Mouse (Mus musculus) ES-Bruce4 (cell line): ENCODE measurements around the gene Diaph3.

Experiments used
- CTCF ChIP-seq: IDR thresholded peaks from one replicate; pipeline ENCODE4 v1.8.1; 2011; ENCODE audit warnings: low read depth, low read length
- EP300 ChIP-seq: IDR thresholded peaks from 2 replicates; pipeline ENCODE4 v1.6.1; 2011; ENCODE audit warnings: low read depth, low read length; ENCODE audit not compliant: insufficient read depth
- POLR2A ChIP-seq: IDR thresholded peaks from one replicate; pipeline ENCODE4 v1.8.1; 2011; ENCODE audit warnings: low read length; ENCODE audit not compliant: insufficient read depth

DNA sequence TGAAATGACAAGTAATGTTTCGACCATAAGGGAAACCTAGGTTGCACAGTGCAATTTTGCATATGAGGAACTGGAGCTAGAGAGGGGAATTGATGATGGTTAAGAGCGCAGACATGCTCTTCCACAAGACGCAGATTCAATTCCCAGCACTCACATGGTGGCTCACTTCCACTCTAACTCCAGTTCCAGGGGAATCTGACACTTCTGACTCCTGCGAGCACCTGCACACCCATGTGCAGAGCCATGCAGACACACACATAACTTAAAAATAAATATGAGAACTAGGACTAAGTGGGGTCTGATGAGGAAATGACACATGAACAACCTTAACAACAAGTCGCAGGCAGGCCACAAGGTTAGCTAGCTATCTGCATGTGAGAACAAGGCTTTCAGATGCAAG is 15.5 kb downstream of the Diaph3 start:
- TF ChIP-seq CTCF (no peak), EP300 (no peak), POLR2A (no peak)
